28 mouse cellular contexts compared by ENCODE assay signal in genomic region chr17:79942418-79942817, GRCm38 (mm10). TPM values are rescaled to one million over a fixed set of nuclear protein-coding genes. Genes with fewer than 3 reads are reported as not detected.
DNase-seq lines count a peak whose midpoint lies in the region; ATAC-seq and TF ChIP-seq lines count a peak whose summit lies in the region.
"Had no signal": no experiment of that assay in that cellular context is flagged by ENCODE, and none has a peak within 500 bp of the region (broad histone marks: within the 10 kb centered on the region; RNA-seq: fewer than 3 reads in every experiment).

No protein-coding gene starts in this region.

- no peaks in the 10 kb centered on the region for H3K4me1 ChIP-seq in midbrain, postnatal 0 days (ENCODE audit: insufficient read depth, low read length)
- no peaks in the 10 kb centered on the region for H3K4me1 ChIP-seq in midbrain, embryonic 11.5 days (ENCODE audit: control insufficient read depth, insufficient read depth, low read length)
- no peaks in the 10 kb centered on the region for H3K4me1 ChIP-seq in stomach, embryonic 16.5 days (ENCODE audit: control insufficient read depth, insufficient read depth, low read length)
- H3K4me1 ChIP-seq: embryonic facial prominence, embryonic 13.5 days had no signal

- 72% methylated on average over 5 of the region's 5 CpGs for WGBS in midbrain, postnatal 0 days
- WGBS in midbrain, embryonic 11.5 days: 80% methylated on average over 5 of the region's 5 CpGs
- WGBS in stomach, embryonic 16.5 days: 67% methylated on average over 5 of the region's 5 CpGs

- no peak overlapping the region for H3K9ac ChIP-seq in midbrain, postnatal 0 days (replicated peaks; ENCODE audit: low read length, poor library complexity, severe bottlenecking)
- H3K9ac ChIP-seq in midbrain, embryonic 11.5 days (ENCODE audit: low read length): no peak overlapping the region
- no peak overlapping the region for H3K9ac ChIP-seq in stomach, embryonic 16.5 days (ENCODE audit: low read length)
- H3K9ac ChIP-seq: embryonic facial prominence, embryonic 13.5 days; forebrain, embryonic 12.5 days; forebrain, embryonic 15.5 days; heart, embryonic 13.5 days; hindbrain, embryonic 14.5 days had no signal

- no peaks in the 10 kb centered on the region for H3K27me3 ChIP-seq in midbrain, postnatal 0 days (ENCODE audit: insufficient read depth, low read length)
- no peaks in the 10 kb centered on the region for H3K27me3 ChIP-seq in midbrain, embryonic 11.5 days (ENCODE audit: control insufficient read depth, insufficient read depth, low read length)
- H3K27me3 ChIP-seq in stomach, embryonic 16.5 days (ENCODE audit: control insufficient read depth, insufficient read depth, low read length): no peaks in the 10 kb centered on the region
- H3K27me3 ChIP-seq: embryonic facial prominence, embryonic 13.5 days; forebrain, embryonic 12.5 days; forebrain, embryonic 15.5 days had no signal

- H3K4me2 ChIP-seq in midbrain, postnatal 0 days (ENCODE audit: low read depth, low read length, poor library complexity, severe bottlenecking): no peak overlapping the region
- no peak overlapping the region for H3K4me2 ChIP-seq in midbrain, embryonic 11.5 days
- no peak overlapping the region for H3K4me2 ChIP-seq in stomach, embryonic 16.5 days (ENCODE audit: low read depth, low read length)
- H3K4me2 ChIP-seq: embryonic facial prominence, embryonic 13.5 days; forebrain, embryonic 12.5 days; forebrain, embryonic 15.5 days; heart, embryonic 13.5 days; hindbrain, embryonic 14.5 days had no signal

- 0 out of 2 replicates have a peak, but pooled peaks have one; percentile 21 for ATAC-seq in midbrain, postnatal 0 days (ENCODE audit: low FRiP score)
- ATAC-seq in midbrain, embryonic 11.5 days (ENCODE audit: low FRiP score): no peak
- peak; percentile 39; the same call in 1 of the 2 replicates for ATAC-seq in common myeloid progenitor, adult 5-6 weeks (replicated peaks; ENCODE audit: low read depth, poor library complexity, severe bottlenecking)
- ATAC-seq in stomach, embryonic 16.5 days (ENCODE audit: insufficient read depth, low FRiP score): peak; percentile 37; the same call in 1 of the 2 replicates
- ATAC-seq: CD4-positive, CD25-positive, alpha-beta regulatory T cell, adult 4 months; forebrain, embryonic 15.5 days; hindbrain, postnatal 0 days; inflammation-experienced regulatory T-cells, adult 6 months had no signal

- H3K36me3 ChIP-seq in midbrain, postnatal 0 days (ENCODE audit: insufficient read depth, low read length): no peaks in the 10 kb centered on the region
- H3K36me3 ChIP-seq in midbrain, embryonic 11.5 days (ENCODE audit: control insufficient read depth, insufficient read depth, low read length): no peaks in the 10 kb centered on the region
- H3K36me3 ChIP-seq in stomach, embryonic 16.5 days (ENCODE audit: control insufficient read depth, insufficient read depth, low read length): no peaks in the 10 kb centered on the region
- H3K36me3 ChIP-seq: embryonic facial prominence, embryonic 10.5 days; embryonic facial prominence, embryonic 13.5 days; forebrain, embryonic 12.5 days; forebrain, embryonic 15.5 days; heart, embryonic 10.5 days; heart, embryonic 13.5 days had no signal

- no peak overlapping the region for H3K4me3 ChIP-seq in midbrain, postnatal 0 days (ENCODE audit: low read depth, low read length)
- H3K4me3 ChIP-seq in midbrain, embryonic 11.5 days (ENCODE audit: low read depth, low read length): no peak overlapping the region
- no peak overlapping the region for H3K4me3 ChIP-seq in stomach, embryonic 16.5 days (replicated peaks; ENCODE audit: low read length)
- H3K4me3 ChIP-seq: embryonic facial prominence, embryonic 10.5 days; embryonic facial prominence, embryonic 13.5 days; erythroblast, embryonic 14.5 days; forebrain, embryonic 12.5 days; forebrain, embryonic 15.5 days; heart, embryonic 10.5 days; heart, embryonic 13.5 days had no signal

- no peak for TF ChIP-seq CTCF in midbrain, postnatal 0 days (IDR thresholded peaks at IDR 0.05)

- no peak overlapping the region for H3K27ac ChIP-seq in midbrain, postnatal 0 days (ENCODE audit: low read depth, low read length)
- no peak overlapping the region for H3K27ac ChIP-seq in midbrain, embryonic 11.5 days (ENCODE audit: low read depth, low read length)
- no peak overlapping the region for H3K27ac ChIP-seq in stomach, embryonic 16.5 days (ENCODE audit: low read length)
- H3K27ac ChIP-seq: embryonic facial prominence, embryonic 10.5 days; embryonic facial prominence, embryonic 13.5 days; forebrain, embryonic 12.5 days; forebrain, embryonic 15.5 days; heart, embryonic 10.5 days; heart, embryonic 13.5 days; hindbrain, embryonic 14.5 days; hindbrain, postnatal 0 days had no signal

- no peaks in the 10 kb centered on the region for H3K9me3 ChIP-seq in midbrain, postnatal 0 days (ENCODE audit: low read length)
- no peaks in the 10 kb centered on the region for H3K9me3 ChIP-seq in midbrain, embryonic 11.5 days (ENCODE audit: control insufficient read depth, low read length)
- H3K9me3 ChIP-seq in stomach, embryonic 16.5 days (replicated peaks; ENCODE audit: control insufficient read depth, low read length): no peaks in the 10 kb centered on the region
- H3K9me3 ChIP-seq: embryonic facial prominence, embryonic 10.5 days; embryonic facial prominence, embryonic 13.5 days; forebrain, embryonic 12.5 days; forebrain, embryonic 15.5 days; heart, embryonic 10.5 days; heart, embryonic 13.5 days had no signal

- no peak for DNase-seq in midbrain, postnatal 0 days (ENCODE audit: low spot score)
- no peak for DNase-seq in midbrain, embryonic 11.5 days (ENCODE audit: low spot score, missing footprints)
- no peak for DNase-seq in layer of hippocampus, adult 8-10 months (ENCODE audit: low spot score in 2 of 2)
- DNase-seq in layer of hippocampus, adult 11-12 months (ENCODE audit: low spot score): no peak
- DNase-seq: adrenal gland, postnatal 10 days; adrenal gland, postnatal 36 days; cerebellum, adult 18-20 months; cerebellum, adult 9-10 months; cerebellum, postnatal 25 days; embryo, embryonic 11 days; gastrocnemius, postnatal 10 days; gastrocnemius, postnatal 36 days; heart, adult 18-20 months; heart, postnatal 14 days; heart, postnatal 4 days had no signal

RNA-seq across cellular contexts. Expression of gene Atl2, which starts 46.5 kb away (rescaled TPM):
- 31.0 and 39.0 TPM in 2 replicates for total RNA-seq in midbrain, postnatal 0 days (2014; rRNA removed)
- polyA plus RNA-seq in midbrain, postnatal 0 days (2015; fragmentation: Nextera tagmentation; extraction: Ambion mirVana): 29.4 and 30.5 TPM in 2 replicates
- 40.9 and 44.3 TPM in 2 replicates for polyA plus RNA-seq in midbrain, embryonic 11.5 days (2014; fragmentation: Nextera tagmentation; extraction: Ambion mirVana)
- total RNA-seq in common myeloid progenitor, adult 5-6 weeks (2017): 49.3 and 71.2 TPM in 2 replicates
- polyA plus RNA-seq in stomach, embryonic 16.5 days (2015; fragmentation: Nextera tagmentation; extraction: Ambion mirVana): 46.5 and 46.6 TPM in 2 replicates
- total RNA-seq in layer of hippocampus, adult 8-10 months (2022): 10 to 100 TPM; 53.6 to 57.1 (median 55.0) TPM
